Mouse (Mus musculus): ENCODE measurements around the gene Rsbn1.

DNA sequence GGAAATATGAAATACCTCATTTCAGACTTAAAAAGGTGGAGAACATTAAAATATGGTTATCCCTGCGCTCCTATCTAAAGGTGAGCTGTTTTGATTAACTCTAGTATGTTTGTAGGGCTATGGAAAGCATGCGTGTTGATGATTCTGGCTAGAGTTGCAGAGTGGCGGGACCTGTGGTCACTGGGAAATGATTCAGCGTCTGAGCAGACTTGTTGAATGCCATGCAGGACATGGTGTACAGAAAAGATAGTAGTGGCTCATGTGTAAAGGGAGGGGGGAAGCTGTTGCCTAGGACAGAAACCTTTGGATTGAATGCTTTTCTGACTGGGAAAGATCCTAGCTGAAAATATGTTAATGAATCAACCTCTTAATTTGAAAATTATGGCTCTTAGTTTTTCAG lies 84.8 kb downstream of the Rsbn1 start:
- TF ChIP-seq POLR2A (IDR thresholded peaks at IDR 0.05; ENCODE audit: low read depth, low read length) (no peak), CTCF (IDR thresholded peaks at IDR 0.05; ENCODE audit: extremely low read depth, insufficient read length, insufficient replicate concordance, low read depth, low read length) (no peak)

Measured in small intestine, adult 2 months (tissue).